Mouse (Mus musculus) midbrain, embryonic 15.5 days (tissue): ENCODE results near the gene Gnat2. TPM values are rescaled to one million over a fixed set of nuclear protein-coding genes. Genes with fewer than 3 reads are reported as not detected.
A peak's percentile ranks its signal among the peaks of the same experiment; 100 is the strongest.

Source experiments
- ATAC-seq: fragments of 200-750 bp; cut with Nextera tagmentation; replicated peaks from 2 replicates; pipeline ENCODE4 v1.8.0; 2017; ENCODE audit warnings: moderate TSS enrichment
- H3K27ac ChIP-seq: fragments of 300-500 bp; sonication (generic); 2 replicates; pipeline ENCODE4 v1.5.1; 2015; ENCODE audit warnings: mild to moderate bottlenecking, inconsistent platforms
- H3K27me3 ChIP-seq: fragments of 300-500 bp; sonication (generic); replicated peaks from 2 replicates; pipeline ENCODE4 v1.6.1; 2015; ENCODE audit warnings: inconsistent platforms
- H3K36me3 ChIP-seq: fragments of 300-500 bp; sonication (generic); replicated peaks from 2 replicates; pipeline ENCODE4 v1.6.1; 2015; ENCODE audit warnings: inconsistent platforms
- H3K4me1 ChIP-seq: fragments of 300-500 bp; sonication (generic); 2 replicates; pipeline ENCODE4 v1.6.1; 2015; ENCODE audit warnings: inconsistent platforms
- H3K4me2 ChIP-seq: fragments of 300-500 bp; sonication (generic); 2 replicates; pipeline ENCODE4 v1.6.1; 2015; ENCODE audit warnings: inconsistent platforms, mild to moderate bottlenecking, moderate library complexity
- H3K4me3 ChIP-seq: fragments of 300-500 bp; sonication (generic); 2 replicates; pipeline ENCODE4 v1.5.1; 2015; ENCODE audit warnings: mild to moderate bottlenecking, inconsistent platforms
- H3K9ac ChIP-seq: fragments of 300-500 bp; sonication (generic); 2 replicates; pipeline ENCODE4 v1.6.1; 2015; ENCODE audit warnings: mild to moderate bottlenecking, inconsistent platforms
- H3K9me3 ChIP-seq: fragments of 300-500 bp; sonication (generic); 2 replicates; pipeline ENCODE4 v1.6.1; 2016; ENCODE audit warnings: inconsistent platforms
- WGBS: fragments of 180-500 bp; shearing (Covaris S2); methylation state at CpG from one replicate; pipeline ENCODE4 v1.1.7; 2015; ENCODE audit warnings: mixed read lengths; 5-methylcytosine and 5-hydroxymethylcytosine counted together
- polyA plus RNA-seq: library from polyadenylated mRNA; unstranded; fragments of >200 nt; fragmentation: Nextera tagmentation; extraction: Ambion mirVana; gene quantifications from 2 replicates; pipeline ENCODE4 v1.2.1, GENCODE M21; 2015

The Gnat2 gene
- polyA plus RNA-seq, 1 experiment from 2014 or later: 0.28 TPM

DNA sequence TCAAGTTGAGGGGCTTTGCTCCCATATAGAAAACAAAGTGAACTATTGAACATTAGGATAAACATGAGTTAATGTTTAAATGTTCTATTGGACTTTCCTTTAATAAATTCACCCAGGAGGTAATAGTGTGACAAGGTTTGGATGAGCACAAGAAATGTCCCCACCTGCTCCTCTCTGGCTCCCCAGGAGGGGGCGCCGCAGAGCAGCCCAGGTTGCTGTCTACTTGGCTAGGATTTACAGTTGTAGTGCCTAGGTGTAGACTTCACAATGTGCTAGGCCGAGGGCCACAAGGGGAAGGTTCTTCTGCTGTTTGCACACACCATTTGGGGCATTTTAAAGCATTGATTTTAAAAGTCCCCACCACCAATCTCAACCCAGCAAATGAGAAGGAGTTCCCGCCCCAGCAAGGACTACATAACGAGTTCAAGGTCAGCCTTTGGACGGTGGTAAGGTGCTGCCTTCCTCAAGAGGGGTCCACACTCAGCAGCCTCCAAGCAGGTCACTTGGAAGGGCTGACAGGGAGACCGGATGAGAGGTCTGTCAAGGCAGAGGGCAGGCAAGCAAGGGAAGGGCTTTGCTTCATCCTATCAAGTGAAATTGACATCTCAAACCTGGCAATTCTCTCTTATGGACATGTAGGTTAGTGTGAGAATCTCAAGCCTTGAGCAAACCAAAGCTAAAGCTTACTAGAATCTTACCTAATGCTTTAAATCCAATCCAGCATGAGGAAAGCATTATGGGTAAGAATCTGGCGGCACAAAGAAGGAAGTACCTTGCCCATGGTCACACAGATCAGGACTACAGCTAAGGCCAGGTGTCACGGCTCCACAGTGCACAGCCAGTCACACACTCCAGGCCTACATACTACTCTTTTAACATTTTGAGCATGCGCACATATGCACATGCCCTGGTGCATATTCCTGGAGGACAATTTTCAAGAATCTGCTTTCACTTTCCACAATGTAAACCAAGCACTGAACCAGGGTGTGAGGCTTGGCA, 22.0 kb upstream of the Gnat2 start:
- Histone ChIP-seq H3K4me1 (no peaks in the 10 kb centered on the region), H3K9ac (no peak overlapping the region), H3K4me3 (no peak overlapping the region), H3K9me3 (no peaks in the 10 kb centered on the region), H3K4me2 (no peak overlapping the region), H3K27ac (no peak overlapping the region), H3K27me3 (no peaks in the 10 kb centered on the region), H3K36me3 (peaks cover 7% of the 10 kb centered on the region; the same call in 1 of the 2 replicates)
- ATAC-seq: no peak
- WGBS: 65% methylated on average over 10 of the region's 10 CpGs

DNA sequence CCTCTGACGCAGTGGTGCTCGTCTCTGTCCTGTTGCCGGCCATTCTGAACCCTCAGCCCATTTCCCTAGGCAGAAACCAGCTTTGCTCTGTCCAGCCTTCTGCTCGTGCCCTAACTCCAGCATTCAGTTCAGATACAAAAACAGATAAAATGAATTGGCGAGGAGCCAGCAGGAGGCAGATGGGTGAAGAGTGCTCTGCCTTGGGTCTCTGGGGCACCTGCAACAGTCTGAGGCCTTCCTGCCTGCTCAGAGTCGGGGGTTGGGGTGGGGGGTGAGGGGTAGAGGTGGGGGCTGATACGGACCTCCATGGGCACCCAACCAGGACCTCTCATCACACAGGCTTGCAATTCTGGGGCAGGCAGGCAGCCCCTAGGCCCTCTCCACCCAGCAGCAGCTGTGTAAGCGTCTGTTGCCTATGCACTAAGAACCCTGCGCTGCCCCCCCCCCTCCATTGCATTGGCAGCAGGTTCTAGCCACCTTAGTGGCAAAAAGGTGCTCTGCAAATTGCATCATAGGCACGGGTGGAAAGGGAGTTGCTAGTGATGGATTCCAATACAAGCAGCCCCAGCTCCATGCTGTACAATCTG, 19.5 kb upstream of the Gnat2 start:
- peak overlapping the region; percentile 17; the same call in 1 of the 2 replicates for H3K27ac ChIP-seq
- ATAC-seq: 0 out of 2 replicates have a peak, but pooled peaks have one; percentile 7
- WGBS: 60% methylated on average over 10 of the region's 10 CpGs

DNA sequence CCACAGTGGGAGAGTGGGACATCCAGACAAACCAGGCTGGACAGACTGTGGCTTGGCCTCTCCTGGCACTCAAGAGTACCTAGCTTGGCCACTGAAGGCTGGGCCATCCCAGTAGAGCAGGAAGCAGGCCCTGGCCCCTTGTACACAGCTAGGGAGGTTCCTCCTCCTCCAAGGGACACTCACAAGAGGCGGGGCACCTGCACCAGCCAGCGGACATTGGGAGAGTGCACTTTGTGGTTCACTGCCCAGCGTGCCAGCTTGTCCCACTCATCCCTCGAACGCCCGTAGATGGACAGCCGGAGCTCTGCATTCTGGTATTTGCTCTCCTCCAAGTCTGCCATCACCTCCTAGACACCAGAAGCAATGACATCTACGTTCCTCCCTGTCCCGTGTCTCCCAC, 15.8 kb upstream of the Gnat2 start:
- no peak overlapping the region for H3K27ac ChIP-seq
- H3K4me3 ChIP-seq: no peak overlapping the region
- 94% methylated on average over 9 of the region's 9 CpGs for WGBS
- no peaks in the 10 kb centered on the region for H3K9me3 ChIP-seq
- ATAC-seq: no peak
- no peak overlapping the region for H3K9ac ChIP-seq
- H3K4me2 ChIP-seq: no peak overlapping the region
- peaks cover 5% of the 10 kb centered on the region for H3K4me1 ChIP-seq
- H3K27me3 ChIP-seq: no peaks in the 10 kb centered on the region
- peaks cover 31% of the 10 kb centered on the region for H3K36me3 ChIP-seq

More for the DNA sequence above, 19.5 kb upstream of the Gnat2 start:
- Histone ChIP-seq H3K9me3 (no peaks in the 10 kb centered on the region), H3K36me3 (peaks cover 23% of the 10 kb centered on the region), H3K4me1 (no peaks in the 10 kb centered on the region), H3K9ac (no peak overlapping the region), H3K4me3 (no peak overlapping the region), H3K27me3 (no peaks in the 10 kb centered on the region), H3K4me2 (no peak overlapping the region)

DNA sequence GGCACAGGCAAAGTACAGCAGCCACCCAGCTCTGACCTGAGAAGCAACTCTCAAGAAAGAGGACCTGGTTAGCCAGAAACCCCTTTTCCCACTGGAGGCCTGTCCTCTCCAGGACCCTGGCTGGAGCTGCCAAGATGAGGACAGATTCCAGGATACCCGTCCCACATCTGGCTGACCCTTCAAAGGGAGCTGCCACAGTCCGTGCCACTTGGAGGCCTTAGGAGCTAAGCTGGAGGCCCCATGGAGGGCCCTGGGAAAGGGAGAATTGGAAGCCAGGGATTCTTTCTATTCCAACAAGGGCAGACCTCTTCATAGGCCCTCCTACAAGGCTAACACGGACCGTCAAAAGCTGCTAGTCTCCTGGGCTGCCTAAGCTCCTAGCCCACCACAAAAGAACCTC, 10.9 kb upstream of the Gnat2 start:
- H3K9me3 ChIP-seq: no peaks in the 10 kb centered on the region
- H3K36me3 ChIP-seq: peaks cover 15% of the 10 kb centered on the region; the same call in 1 of the 2 replicates
- H3K4me1 ChIP-seq: peaks cover 50% of the 10 kb centered on the region
- peak overlapping the region; percentile 12 for H3K4me2 ChIP-seq
- H3K4me3 ChIP-seq: no peak overlapping the region
- H3K9ac ChIP-seq: no peak overlapping the region; the same call in 1 of the 2 replicates
- 0 out of 2 replicates have a peak overlapping the region, but pooled peaks have one; percentile 13 for H3K27ac ChIP-seq
- 51% methylated on average over 4 of the region's 4 CpGs for WGBS
- no peak for ATAC-seq
- no peaks in the 10 kb centered on the region for H3K27me3 ChIP-seq

DNA sequence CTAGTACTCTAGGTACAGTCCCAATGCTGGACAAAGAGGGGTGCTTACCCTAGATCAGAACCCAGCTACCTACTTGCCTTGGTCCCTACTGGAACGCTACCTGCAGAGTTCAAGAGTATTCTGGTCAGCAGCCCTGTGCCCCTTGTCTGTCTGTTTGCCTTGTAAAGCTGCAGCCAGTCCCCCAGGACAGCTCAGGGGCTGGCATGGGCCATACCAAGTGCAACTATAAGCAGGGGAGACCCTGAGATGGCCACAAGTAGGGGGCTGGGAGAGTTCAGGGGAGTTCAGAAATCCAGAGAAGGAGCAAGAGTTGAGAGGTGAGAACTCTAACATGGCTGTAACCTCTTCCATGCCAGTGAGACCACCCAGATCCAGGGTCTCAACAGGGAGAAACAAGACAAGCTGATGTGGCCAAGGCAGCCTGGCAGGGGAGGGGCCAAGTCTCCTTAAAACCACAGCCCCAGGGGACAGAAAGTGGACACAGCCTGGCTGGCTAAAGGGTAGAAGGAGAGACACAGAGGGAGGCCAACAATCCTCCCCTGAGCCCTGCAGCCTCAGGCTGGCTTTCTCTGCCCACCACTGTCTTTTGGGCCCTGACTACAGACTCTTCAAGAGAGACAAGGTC, 10.2 kb upstream of the Gnat2 start:
- WGBS: 41% methylated on average over 1 of the region's 1 CpGs
- ATAC-seq: no peak
- Histone ChIP-seq H3K27me3 (no peaks in the 10 kb centered on the region), H3K27ac (0 out of 2 replicates have a peak overlapping the region, but pooled peaks have one; percentile 13), H3K4me3 (no peak overlapping the region), H3K9me3 (no peaks in the 10 kb centered on the region), H3K36me3 (0 out of 2 replicates have a peak, but pooled peaks cover 10% of the 10 kb centered on the region), H3K9ac (no peak overlapping the region; the same call in 1 of the 2 replicates), H3K4me2 (peak overlapping the region; percentile 12), H3K4me1 (peaks cover 51% of the 10 kb centered on the region)

DNA sequence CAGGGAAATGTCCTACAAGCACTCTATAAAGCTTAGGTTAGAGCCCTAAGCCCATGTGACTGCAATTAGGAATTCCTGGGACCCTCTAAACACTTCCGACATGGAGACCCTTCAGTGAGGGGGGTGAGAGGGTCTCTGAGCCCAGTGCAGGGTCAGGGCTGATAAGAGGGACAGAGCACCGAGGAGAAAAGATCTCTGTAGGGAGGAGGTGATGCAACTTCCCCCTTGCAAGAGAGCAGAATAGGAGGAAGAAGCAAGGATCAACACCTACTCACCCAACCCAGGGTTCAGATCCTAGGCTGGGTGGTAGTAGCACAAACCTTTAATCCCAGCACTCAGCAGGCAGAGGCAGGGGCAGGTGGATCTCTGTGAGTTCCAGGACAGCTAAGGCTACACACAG, 9.4 kb upstream of the Gnat2 start:
- no peak overlapping the region for H3K4me3 ChIP-seq
- no peaks in the 10 kb centered on the region for H3K27me3 ChIP-seq
- no peak overlapping the region for H3K27ac ChIP-seq
- no peak for ATAC-seq
- 0 out of 2 replicates have a peak, but pooled peaks cover 7% of the 10 kb centered on the region for H3K36me3 ChIP-seq
- no peaks in the 10 kb centered on the region for H3K9me3 ChIP-seq
- H3K4me2 ChIP-seq: no peak overlapping the region; the same call in 1 of the 2 replicates
- H3K4me1 ChIP-seq: peaks cover 51% of the 10 kb centered on the region
- 57% methylated on average over 2 of the region's 2 CpGs for WGBS
- H3K9ac ChIP-seq: no peak overlapping the region

DNA sequence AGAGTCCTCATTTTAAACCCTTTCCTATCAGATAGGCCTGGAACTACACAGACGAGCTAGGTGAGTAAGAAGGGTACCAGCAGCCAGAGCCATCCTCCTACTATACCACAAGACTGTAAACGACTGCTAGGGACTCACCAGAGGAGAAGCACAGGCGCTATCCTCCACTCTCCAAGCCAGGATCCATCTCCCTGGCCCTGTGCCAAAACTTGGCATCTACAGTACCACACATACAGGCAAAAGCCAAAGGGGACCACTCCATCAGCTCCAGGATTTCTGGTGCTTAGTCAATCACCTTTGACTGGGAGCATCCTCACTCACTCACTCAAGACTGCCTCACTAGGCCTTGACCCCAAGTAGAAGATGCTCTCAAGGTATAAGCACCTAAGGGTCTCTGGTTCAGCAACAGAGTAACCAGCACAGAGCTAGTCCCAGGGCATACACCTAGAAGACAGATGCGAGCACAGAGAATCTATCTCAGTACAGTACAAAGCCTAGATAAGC, 8.6 kb upstream of the Gnat2 start:
- no peak for ATAC-seq

DNA sequence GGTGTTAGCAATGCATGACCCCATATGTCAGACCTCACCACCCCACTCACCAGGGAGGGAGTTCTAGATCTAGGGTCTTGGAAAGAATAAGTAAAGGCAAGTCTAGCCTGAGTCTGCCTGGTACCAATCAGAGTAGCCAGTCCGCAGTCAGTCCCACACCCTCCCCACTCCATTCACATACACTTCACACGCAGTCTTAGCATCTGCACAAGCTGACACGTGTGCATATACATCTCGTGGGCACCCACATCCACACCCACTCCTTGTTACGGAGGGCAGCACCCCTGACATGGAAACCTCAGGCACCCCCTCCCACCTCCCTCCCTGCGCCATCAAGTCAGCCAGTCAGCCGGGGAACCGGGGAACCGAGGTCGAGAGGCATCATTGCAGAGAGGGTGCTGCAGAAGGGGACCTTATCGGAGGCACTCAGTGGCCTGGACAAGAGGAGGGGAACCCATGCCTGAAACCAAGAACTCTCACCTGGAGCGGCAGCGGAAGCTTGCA, 7.8 kb upstream of the Gnat2 start:
- Histone ChIP-seq H3K4me2 (peak overlapping the region; percentile 100), H3K36me3 (no peaks in the 10 kb centered on the region), H3K9ac (peak overlapping the region; percentile 59), H3K4me3 (peak overlapping the region; percentile 50), H3K9me3 (no peaks in the 10 kb centered on the region), H3K4me1 (peaks cover 51% of the 10 kb centered on the region), H3K27ac (peak overlapping the region; percentile 80), H3K27me3 (no peaks in the 10 kb centered on the region)
- peak; percentile 61 for ATAC-seq
- WGBS: 13% methylated on average over 13 of the region's 13 CpGs

More for the DNA sequence above, 8.6 kb upstream of the Gnat2 start:
- H3K4me1 ChIP-seq: peaks cover 51% of the 10 kb centered on the region
- no peaks in the 10 kb centered on the region for H3K9me3 ChIP-seq
- H3K27ac ChIP-seq: no peak overlapping the region
- peak overlapping the region; percentile 100 for H3K4me2 ChIP-seq
- H3K27me3 ChIP-seq: no peaks in the 10 kb centered on the region
- H3K9ac ChIP-seq: no peak overlapping the region
- peak overlapping the region; percentile 50; the same call in 1 of the 2 replicates for H3K4me3 ChIP-seq
- H3K36me3 ChIP-seq: 0 out of 2 replicates have a peak, but pooled peaks cover 1% of the 10 kb centered on the region
- 85% methylated on average over 4 of the region's 4 CpGs for WGBS

DNA sequence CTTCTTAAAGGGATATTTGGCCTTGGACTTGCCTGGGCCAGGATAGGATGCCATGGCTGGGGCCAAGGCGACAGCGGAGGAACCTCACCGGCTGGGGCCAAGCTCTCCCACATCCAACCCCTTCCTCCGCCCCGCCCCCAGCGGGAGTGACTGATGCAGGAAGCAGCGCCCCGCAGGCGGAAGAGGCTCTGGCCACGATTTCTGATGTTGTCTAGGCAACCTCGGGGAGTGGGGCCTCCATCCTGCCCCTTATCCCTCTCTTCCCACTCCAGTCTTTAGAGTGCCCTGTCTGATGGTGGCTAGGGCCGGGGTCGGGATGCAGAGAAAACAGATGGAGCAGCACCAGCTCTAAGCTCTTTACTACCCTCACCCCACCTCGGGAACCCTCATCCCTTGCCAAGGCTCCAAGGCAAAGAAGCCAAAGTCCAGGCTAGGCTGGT, 7.3 kb upstream of the Gnat2 start:
- H3K9me3 ChIP-seq: no peaks in the 10 kb centered on the region
- no peaks in the 10 kb centered on the region for H3K36me3 ChIP-seq
- ATAC-seq: peak; percentile 89
- H3K4me3 ChIP-seq: peak overlapping the region; percentile 50
- H3K4me2 ChIP-seq: peak overlapping the region; percentile 100
- H3K4me1 ChIP-seq: peaks cover 51% of the 10 kb centered on the region
- H3K27me3 ChIP-seq: no peaks in the 10 kb centered on the region
- peak overlapping the region; percentile 59 for H3K9ac ChIP-seq
- H3K27ac ChIP-seq: peak overlapping the region; percentile 80
- 0% methylated on average over 14 of the region's 14 CpGs for WGBS

DNA sequence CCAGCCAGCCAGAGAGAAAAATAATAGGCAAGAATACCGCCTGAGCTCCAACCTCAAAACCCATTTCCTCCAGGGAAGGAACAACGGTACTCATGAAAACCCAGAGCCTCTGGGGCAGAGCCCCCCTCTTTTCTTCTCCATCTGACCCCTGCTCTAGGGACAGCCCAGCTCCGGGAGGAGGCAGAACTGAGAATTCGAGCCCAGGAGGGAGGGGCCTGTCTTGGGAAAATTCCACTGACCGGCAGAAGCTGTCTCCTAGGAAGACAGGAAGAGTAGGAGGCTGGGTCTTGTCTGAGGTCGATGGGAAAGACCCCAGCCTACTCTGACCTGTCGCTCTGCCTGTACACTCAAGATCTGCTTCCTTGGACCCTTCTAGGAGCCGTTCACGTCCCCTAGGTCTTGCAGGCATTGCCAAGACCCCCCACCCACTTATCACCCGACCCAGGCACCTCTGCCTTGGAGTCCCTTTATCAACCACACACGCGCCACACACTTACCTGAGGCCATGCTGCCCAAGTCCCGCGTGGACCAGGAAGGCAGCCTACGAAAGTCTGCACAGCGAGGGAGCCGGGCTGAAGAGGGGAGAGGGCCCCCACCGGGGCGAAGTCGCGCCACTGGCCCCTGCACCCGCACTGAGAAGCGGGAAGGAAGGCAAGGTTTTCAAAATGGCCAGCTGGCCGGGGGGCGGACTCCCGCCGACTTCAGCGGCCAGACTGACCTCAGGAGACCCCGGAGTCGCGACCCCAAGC, 6.7 kb upstream of the Gnat2 start:
- Histone ChIP-seq H3K27ac (peak overlapping the region; percentile 80), H3K36me3 (no peaks in the 10 kb centered on the region), H3K4me1 (peaks cover 51% of the 10 kb centered on the region), H3K4me2 (peak overlapping the region; percentile 100), H3K4me3 (peak overlapping the region; percentile 50), H3K9ac (peak overlapping the region; percentile 59), H3K9me3 (no peaks in the 10 kb centered on the region), H3K27me3 (no peaks in the 10 kb centered on the region)
- peak; percentile 60 for ATAC-seq
- under 1% methylated on average over 31 of the region's 31 CpGs for WGBS

DNA sequence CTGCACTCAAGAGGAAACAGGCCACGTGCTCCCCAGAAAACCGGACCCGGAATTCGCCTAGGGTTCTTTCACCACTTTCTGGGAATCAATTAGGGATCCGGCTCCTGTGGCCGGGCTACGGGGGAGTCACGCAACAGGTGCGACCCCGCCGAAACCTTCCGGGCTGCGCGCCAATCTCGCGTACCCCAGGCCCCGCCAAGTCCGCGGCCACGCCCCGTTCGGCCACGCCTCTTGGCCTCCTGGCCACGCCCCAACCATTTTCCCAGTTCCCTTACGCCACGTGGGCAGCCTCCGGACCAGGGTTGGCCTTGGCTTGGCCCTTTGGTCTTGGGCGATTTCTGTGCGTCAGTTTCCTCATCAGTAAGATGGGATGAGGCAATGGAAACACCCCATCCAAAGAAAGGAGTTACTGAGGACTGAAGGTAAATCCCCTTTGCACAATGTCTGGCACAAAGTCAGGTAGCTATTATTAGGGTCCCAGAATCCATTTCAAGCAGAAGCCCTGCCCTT, 6.1 kb upstream of the Gnat2 start, which contains the start of gene Ampd2:
Ampd2 (minus strand) TSS at position 182 of the 510 bp plus-strand sequence.
- Histone ChIP-seq H3K4me1 (peaks cover 50% of the 10 kb centered on the region), H3K36me3 (no peaks in the 10 kb centered on the region), H3K4me2 (peak within 1 kb of the TSS; percentile 100), H3K27me3 (no peaks in the 10 kb centered on the region), H3K9me3 (no peaks in the 10 kb centered on the region), H3K4me3 (peak within 1 kb of the TSS; percentile 50), H3K27ac (peak within 1 kb of the TSS; percentile 80), H3K9ac (peak within 1 kb of the TSS; percentile 59)
- WGBS: 1% methylated on average over 29 of the region's 29 CpGs
- no peak for ATAC-seq
